Mouse (Mus musculus): ENCODE measurements at regions not wholly inside any gene's neighbourhood (a gene's known extent, or its start where the extent isn't known, plus 50 kb on each side); places are given as distances from the start of the nearest gene placed in this dataset.

DNA sequence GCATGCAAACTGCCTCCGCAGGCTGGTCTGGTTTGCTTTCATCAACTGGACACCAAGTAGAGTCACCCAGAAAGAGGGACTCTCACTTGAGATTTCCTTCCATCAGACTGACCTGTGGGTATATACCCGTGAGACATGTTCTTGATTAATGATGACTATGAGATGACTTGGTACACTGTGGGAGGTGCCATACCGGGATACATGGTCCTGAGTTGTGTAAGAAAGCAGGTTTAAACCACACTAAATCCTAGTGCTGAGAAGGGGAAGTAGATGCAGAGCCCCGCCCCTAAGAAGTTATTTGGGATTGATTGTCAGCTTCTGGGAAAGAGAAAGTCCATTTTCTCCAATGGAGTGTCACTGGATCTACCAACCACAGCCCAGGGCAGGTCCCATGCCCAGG, 196.2 kb upstream of the Bcl6 start:
- intact Hi-C loops (cut with DNase I) = no loop called here

DNA sequence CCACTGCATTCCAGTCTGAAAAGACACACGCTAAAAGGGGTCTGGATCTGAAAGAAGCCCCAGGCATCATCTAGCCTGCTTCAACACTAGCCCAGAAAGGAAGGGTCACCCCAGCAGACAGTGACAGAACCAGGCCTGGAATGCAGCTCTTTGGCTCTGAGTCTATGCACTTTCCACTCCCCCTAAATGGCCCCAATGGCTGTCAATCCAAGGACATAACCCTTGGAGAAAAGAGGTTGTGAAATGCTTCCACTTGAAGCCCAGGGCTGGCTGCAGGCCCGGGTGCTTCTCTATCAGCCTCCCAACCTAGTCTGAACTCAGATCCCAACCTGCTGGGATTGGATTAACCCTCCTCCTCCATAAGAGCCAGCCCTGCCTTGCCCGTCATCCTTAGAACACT, 194.6 kb upstream of the Bcl6 start:
- intact Hi-C loops (cut with DNase I) = no loop called here

DNA sequence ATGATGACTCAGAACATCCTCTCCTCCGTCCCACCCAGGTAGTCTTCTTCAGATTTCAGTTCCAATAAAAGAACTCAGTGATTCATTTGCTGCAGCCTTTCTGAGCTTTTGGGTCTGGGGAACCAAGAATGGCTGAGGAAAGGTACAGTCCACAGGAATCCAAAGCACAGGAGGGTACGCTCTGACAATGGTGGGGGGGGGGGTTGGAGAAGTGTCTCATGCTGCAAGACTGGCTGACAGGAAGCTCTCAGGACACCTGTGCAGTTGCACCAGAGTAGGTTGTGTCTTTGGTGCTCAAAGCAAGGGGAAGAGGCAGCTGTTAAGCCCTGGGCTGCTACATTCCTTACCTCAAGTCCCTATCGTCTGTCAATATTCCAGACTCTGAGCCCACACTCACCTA, 192.7 kb upstream of the Bcl6 start:
- intact Hi-C loops (cut with DNase I) = no loop called here

DNA sequence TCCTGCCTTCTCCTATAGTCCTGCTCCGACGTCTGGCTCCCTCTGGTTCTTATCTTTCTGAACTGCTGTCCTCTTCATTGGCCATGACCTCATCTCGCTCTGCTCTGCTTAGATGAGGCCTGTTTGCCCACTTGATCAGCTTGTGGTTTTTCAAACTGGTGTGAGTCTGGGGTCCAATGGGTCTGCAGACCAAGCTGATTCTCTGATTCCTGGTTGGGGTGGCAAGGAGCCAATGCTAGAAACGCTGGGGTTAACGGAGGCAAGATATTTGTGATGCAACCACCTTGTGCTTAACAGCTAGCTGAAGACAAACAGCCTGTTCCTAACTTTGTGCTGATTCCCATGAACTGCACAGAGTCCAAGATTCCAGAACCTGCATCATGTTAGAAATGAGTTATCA, 192.0 kb upstream of the Bcl6 start:
- intact Hi-C loops (cut with DNase I) = no loop called here

DNA sequence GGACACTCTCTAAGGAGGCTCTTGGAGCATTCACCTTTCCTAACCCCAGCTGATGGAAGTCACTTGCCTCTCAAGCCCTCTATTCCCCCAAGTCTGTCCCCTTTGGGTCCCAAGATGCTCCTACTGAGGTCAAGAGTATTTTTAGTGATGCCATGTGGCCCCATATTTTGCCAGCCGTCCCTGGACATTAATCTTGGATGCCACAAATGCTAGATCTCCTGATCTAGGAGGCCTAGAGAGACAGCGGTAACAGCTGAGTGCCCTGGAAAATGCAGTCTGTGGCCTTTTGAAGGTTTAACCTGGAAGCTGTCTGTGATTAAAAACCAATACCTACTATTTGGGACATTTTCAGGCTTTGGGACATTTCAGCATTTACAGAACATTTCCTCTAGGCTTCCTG, 188.9 kb upstream of the Bcl6 start:
- intact Hi-C loops (cut with DNase I) = no loop called here

DNA sequence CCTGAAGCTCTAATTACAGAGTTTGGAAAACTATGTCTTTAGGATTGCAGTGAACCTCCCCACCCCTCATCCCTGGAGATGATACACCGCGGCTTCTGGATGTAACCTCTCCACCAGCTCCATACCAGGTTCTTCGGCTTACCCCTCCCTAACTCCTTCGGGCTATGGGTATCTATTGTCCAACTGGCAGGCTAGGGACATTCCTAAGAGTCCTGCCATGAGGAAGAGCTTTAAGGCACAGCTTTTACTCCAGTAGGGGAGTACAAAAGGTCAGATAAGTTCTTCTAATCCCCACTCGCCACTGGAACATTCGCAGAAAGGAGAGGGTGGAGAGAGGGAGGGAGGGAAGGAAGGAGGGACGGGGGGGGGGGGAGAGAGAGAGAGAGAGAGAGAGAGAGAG, 188.5 kb upstream of the Bcl6 start:
- intact Hi-C loops (cut with DNase I) = no loop called here

DNA sequence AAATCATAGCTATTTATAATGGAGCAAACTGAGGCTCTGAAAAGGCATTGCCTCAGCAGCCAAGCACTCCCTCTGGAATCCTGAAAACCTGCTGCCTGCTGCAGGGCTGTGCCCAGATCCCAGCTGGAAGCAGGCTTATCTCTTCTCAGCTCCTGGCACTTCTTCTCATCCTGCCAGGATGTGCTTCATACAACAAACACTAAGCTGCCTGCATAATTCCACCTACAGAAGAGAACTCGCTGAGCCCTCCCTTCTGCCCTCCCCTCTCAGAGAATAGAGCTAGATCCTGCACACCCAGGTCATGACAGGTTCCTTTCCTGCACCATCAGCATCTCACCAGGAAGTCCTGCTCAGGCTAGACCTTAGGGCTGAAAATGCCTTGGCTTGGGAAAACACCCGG, 187.4 kb upstream of the Bcl6 start:
- intact Hi-C loops (cut with DNase I) = no loop called here

DNA sequence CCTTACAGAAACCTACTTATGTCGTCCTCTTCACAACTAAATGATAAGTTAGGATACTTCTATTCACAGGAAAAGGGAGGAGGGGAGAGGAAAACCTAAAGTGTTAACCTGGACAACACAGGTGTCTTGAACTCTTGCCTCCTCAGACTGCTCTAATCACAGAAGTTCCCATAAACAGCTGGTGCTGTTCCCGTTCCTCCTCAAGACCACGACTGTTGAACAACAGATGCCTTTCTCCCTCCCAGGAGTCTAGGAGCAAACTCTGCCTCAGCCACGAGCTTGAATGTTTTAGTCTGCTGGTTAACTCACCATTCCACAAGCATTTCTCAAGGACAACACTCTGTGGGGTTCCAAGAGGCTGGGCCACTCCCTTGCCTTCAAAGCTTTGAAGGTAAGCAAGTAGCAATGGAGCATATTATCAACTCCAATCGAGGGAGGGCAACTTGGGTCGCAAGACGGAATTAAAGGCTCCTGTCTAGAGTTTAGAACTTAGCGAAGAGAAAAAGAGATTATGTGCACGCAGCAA, 186.6 kb upstream of the Bcl6 start:
- intact Hi-C loops (cut with DNase I) = no loop called here

DNA sequence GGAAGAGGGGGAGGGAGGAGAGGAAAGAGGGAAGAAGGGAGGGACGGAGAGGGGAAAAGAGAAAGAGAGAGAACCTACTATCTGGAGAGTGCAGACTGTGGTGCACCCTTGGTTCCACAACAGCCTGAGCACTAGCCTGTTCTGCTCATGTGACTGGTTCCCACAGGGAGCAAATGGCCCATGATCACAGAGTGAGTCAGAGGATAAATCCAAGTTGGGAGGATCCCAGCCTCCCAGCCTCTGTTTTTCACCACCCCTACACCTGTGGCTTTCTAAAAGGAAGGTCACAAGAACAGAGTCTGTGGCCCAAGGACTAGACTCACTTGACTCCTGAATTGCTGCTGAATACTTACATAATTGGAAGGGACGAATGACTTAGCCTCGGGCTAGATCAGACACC, 185.9 kb upstream of the Bcl6 start:
- intact Hi-C loops (cut with DNase I) = no loop called here

DNA sequence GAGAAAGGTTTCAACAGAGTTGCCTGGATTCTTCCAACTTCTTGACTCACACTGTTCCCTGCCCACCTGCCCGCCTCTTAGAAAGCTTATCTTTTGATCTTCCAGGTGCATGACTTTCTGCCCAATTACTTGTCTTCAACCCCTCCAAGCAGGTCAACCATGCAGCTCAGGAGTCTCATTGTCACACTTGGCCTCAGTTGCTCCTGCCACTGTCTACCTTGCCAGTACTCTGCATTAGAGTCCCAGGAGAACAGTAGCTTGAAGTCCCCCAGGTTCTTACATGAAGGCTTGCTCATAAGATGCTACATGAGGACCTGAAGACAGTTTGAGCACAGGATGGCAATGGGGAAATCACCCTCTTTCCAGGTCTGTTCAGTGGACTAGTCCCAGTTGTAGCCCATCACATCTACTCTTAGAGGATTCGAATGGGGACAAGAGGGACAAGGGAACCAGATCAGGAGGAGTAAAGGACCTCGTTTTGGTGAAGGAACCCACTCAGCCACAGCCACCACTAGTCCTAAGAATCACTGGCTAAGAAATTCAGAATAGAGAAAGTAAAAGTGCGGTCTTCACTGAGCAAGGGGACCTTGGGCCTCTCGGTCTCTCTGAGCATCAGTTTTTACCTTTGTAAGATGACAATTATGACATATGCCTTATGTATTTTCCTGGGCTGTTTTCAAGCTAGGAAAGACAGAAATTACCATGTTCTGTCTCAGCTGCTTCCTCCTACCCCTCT, 185.3 kb upstream of the Bcl6 start:
- intact Hi-C loops (cut with DNase I) = no loop called here

DNA sequence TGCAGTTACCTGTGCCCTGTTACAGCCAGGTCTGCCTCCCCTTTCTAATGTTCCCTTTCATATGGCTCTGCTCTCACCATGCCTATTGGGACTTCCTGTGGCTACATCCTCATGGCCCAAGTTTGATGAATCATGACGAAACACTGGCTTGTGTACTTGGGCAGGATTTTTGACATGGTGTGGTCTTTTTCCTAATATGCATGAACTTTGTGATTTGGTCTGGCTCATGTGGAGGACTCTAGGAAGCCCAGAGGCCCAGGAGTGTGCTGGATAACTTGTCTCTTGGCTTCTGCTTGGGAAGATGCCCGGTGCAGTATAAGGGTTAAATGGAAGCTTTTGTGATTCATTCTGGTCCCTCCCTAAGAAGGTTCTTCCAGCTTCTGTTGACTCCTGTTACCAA, 184.0 kb upstream of the Bcl6 start:
- intact Hi-C loops (cut with DNase I) = no loop called here

DNA sequence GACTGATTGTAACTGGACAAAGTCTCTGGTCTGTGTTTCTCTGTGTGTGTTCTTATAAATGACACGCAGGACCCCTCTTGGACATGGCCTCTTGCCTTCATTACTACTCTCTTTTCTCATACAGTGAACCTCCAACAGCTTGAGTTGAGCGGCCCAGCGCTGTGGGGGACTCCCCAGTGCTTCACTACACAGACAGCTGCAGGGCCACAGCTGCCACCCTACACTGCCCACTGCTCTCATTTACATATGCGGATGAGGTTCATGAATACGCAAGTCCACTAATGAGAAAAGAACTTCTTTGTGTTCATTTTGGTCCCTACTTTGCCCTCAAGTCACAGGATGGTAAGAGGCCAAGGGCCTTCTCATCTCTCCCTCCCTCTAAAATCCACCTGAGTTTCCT, 183.4 kb upstream of the Bcl6 start:
- intact Hi-C loops (cut with DNase I) = no loop called here

DNA sequence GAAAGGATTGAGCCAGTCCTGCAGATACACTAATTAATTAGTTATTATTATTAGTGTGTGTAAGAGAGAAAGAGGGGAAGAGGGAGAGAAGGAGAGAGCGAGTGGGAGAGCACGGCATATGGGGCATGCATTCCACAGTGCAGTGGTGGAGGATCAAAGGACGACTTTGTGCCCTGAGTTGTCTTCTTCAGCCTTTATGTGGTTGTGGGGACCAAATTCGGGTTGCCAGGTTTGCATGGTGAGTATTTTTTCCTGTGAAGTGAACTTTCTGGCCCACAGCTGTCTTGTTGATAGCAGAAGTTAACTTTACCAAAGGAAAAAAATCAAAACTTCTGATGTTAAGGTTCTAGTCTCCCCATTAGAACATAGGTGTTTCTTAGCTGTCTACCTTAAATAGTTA, 182.5 kb upstream of the Bcl6 start:
- intact Hi-C loops (cut with DNase I) = no loop called here

DNA sequence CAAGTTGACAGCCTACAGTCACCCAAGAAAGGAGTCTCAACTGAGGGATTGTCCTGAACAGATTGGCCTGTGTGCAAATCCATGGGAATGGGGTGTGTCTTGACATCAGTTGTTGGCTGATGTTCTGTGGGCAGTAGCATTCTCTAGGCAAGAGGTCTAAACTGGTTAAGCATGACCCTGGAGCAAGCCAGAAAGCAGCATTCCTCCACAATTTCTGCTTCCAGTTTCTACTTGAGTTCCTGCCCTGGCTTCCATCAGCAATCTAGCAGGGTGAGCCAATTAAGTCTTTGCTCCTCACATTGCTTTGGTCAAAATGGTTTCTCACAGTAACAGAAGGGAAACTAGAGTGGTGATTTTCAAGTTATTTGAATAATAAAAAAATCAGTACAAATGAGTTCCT, 177.8 kb upstream of the Bcl6 start:
- intact Hi-C loops (cut with DNase I) = no loop called here

DNA sequence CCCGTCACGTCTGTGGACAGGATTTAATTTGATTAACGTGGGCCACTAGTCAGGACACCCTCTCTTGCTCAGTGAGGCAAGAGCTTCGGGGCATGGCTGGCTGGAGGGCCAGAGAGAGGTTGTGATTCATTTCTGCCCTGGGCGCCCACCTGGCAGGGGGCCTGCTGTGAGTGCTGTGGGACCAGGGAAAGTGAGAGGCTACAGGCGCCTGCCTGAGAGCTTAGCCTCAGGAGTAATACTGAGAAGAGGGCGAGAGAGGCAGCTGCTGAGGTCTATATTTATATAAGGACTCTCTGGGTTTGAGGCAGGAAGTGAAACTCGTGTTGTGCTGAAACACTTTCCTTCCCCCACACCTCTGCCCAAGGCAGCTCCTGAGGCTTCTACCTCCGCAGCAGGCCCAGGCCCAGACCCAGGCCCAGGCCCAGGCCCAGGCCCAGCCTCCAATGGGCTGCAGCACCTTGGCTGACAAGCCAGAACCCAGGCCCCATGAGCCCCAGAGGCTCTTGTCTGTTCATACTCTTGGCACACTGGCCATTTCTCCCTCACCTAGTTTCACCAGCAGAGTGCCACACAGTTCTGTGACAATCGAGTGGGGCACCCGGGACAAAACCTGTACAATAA, 176.9 kb upstream of the Bcl6 start:
- intact Hi-C loops (cut with DNase I) = no loop called here

DNA sequence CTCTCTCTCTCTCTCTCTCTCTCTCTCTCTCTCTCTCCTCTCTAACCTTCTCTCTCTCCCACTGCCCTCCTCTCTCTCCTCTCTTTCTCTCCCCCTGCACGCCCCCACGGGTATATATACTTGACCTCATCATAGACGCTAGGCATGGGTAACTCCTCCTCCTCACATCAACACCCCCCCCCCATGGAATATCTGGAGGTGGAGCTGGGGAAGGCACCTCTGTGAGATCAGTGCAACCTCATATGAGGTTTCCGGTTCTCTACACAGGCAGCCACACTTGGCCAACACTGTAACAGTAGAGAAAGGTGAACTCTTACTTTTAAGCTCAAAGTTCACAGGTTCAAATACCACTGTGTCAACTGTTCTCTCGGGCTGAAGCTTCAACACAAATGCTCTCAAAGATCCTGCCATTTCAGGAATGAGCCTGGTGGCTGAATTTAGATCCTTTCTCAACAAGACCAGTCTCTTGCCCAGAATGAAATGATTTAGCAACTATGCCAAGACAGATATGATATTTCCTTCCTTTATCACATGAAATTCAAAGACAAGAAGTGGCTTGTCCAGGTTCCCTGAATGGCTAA, 172.1 kb upstream of the Bcl6 start:
- intact Hi-C loops (cut with DNase I) = loop anchor here (5.0 kb wide), 1 partner anchor 42 kb away; no protein-coding TSS in a partner anchor

DNA sequence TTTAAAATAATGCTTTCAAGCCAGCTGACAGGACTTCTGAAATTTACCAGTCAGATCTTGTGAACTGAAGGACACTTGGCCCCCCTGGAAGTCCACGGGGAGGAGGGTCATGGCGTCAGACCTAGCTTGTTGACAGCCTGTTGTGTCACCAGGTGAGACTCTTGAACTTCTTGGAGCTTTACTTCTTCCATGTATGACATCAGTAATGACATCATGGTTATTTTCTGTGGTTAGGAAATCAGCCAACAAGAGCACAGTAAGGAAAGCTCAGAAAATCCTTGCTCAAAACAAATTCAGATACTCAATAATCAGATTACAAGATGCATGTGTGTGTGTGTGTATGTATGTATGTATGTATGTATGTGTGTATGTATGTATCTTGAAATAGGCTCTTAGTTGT, 170.7 kb upstream of the Bcl6 start:
- intact Hi-C loops (cut with DNase I) = loop anchor here (10.0 kb wide), 1 partner anchor 165 kb away; no protein-coding TSS in a partner anchor

DNA sequence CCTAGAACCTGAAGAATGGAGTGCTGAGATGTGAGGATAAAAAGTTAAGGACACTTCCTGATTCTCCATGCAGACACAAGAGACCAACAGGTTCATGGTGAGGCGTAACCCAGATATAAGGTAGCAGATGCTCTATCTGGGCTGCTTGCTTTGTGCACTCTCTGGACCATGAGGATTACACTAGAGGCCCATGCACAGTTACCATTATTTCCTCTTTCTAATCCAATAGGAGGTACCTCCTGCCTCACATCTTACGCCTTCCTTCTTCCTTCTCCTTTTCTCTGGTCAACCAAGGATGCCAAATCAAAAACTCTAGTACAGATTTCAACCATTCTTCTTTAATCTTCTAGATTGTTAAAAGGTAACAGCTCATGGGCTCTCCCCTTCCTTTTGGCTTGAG, 169.1 kb upstream of the Bcl6 start:
- intact Hi-C loops (cut with DNase I) = loop anchor here (10.0 kb wide), 1 partner anchor 163 kb away; no protein-coding TSS in a partner anchor

DNA sequence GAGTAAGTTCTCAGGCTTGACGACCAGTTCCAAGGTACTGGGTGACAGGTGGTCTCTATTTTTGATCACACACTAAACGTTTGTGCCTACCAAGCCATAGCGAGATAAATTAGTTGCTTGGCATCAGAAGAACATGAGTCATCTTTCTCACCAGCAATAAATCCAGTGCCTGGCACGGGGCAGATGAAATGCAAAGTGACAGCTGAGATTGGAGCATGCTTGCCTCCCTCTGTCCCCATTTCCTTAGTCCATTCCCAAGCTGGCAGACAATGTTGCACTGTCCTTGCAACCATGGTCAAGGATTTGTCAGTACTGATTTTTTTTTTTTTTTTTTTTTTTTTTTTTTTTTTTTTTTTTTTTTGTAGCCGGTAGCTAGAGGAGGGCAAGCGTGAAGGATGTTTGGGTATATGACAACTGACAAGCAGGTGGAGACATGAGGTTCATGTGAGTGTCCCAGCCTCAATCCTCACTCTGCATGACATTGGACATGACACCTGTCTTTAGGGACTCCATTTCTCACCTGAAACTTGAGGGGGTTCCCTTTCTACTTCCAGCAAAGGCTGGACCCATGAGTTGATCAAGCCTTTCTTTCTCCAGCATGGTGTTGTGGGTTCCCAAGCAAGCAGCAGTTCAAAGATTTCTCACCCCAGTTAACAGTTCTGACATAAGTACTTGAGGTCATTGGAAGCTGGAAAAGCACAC, 168.2 kb upstream of the Bcl6 start:
- intact Hi-C loops (cut with DNase I) = loop anchor here (10.0 kb wide), 1 partner anchor 162 kb away; no protein-coding TSS in a partner anchor

DNA sequence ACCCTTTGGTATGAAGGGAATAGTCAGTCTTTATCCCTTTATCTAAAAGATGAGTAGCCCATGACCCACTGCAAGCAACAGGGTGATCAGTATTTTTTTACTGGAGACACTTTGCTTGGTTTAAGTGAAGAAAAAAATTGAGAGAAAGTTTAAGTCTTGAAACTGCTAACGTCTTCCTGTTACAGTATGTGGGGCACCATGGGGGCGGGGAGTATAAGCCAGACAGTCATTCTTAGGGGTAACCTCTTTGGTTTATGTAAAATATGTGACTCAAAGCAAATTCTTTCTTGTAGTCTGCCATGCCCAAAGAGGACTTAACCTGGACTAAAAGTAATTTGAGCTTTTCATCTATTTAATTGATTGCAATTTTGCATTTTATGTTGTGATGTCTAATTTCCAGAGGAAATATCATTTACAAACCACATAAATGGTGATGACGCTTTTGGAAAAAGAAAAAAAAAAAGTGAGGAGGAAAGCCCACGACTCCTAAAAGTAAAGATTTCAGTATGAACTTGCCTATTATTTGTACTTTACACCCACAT, 166.2 kb upstream of the Bcl6 start:
- intact Hi-C loops (cut with DNase I) = loop anchor here (10.0 kb wide), 1 partner anchor 160 kb away; no protein-coding TSS in a partner anchor

DNA sequence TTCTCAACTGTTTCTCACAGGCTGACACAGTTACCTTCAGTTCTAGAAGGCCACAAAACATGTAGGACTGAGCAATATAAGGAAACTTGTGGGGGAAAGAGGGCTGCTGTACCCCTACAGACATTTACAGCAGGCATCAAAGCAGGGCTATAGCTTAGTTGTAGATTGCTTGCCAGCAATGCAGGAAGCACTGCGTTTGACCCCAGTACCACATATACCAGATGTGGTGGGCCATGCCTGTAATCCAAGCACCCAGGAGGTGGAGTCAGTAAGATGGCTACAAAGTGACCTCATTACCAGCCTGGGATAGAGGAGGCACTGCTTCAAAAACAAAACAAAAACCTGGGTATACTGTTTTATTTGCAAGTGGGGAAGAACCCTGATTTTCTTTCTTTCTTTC, 165.3 kb upstream of the Bcl6 start:
- intact Hi-C loops (cut with DNase I) = loop anchor here (10.0 kb wide), 1 partner anchor 159 kb away; no protein-coding TSS in a partner anchor

All from adrenal gland (tissue).